Mouse (Mus musculus) liver, embryonic 14.5 days (tissue): ENCODE data around the gene Mid1ip1.

Source experiments
- CTCF ChIP-seq: IDR thresholded peaks from 2 replicates; pipeline ENCODE4 v1.5.1; 2016; ENCODE audit warnings: antibody characterized with exemption, low read depth, control low read depth
- EP300 ChIP-seq: IDR thresholded peaks from 2 replicates; pipeline ENCODE4 v1.6.1; 2016; ENCODE audit warnings: antibody characterized with exemption, low read depth

- peak; percentile 30; the same call in 1 of the 2 replicates for TF ChIP-seq CTCF
- TF ChIP-seq EP300 = no peak
These were observed 775 bp upstream of the Mid1ip1 start for GRCm38 (mm10) chrX:10713839-10714637.
